Mouse (Mus musculus) thymus, postnatal 10 days (tissue): ENCODE measurements at regions not wholly inside any gene's neighbourhood (a gene's known extent, or its start where the extent isn't known, plus 50 kb on each side); places are given as distances from the start of the nearest gene placed in this dataset.

Source experiments
- DNase-seq, 2 experiments: peaks; one replicate each; pipeline ENCODE4 v3.0.0; 2021; ENCODE audit warnings: low spot score in 2 of 2

GRCm38 (mm10) chr6:22444220-22444619, 88.2 kb upstream of the Fam3c start:
- no peak for DNase-seq

- no peak for DNase-seq
These were observed 87.5 kb upstream of the Fam3c start for GRCm38 (mm10) chr6:22443573-22443972.

- no peak for DNase-seq
These were observed 87.1 kb upstream of the Fam3c start for GRCm38 (mm10) chr6:22443170-22443569.

- DNase-seq = no peak
These were observed 86.5 kb upstream of the Fam3c start for GRCm38 (mm10) chr6:22442591-22442990.

GRCm38 (mm10) chr6:22439871-22440270, 83.8 kb upstream of the Fam3c start:
- DNase-seq = no peak

GRCm38 (mm10) chr6:22429026-22429425, 73.0 kb upstream of the Fam3c start:
- no peak for DNase-seq

- peak; percentile 31 to 54 for DNase-seq
These were observed 68.2 kb upstream of the Fam3c start for GRCm38 (mm10) chr6:22424161-22424807.

GRCm38 (mm10) chr6:22423070-22423980, 67.3 kb upstream of the Fam3c start:
- peak in 1 of 2 experiments; percentile 18 for DNase-seq

GRCm38 (mm10) chr6:22421551-22421950, 65.5 kb upstream of the Fam3c start:
- DNase-seq = no peak

GRCm38 (mm10) chr6:22418279-22418678, 62.2 kb upstream of the Fam3c start:
- DNase-seq = no peak

GRCm38 (mm10) chr6:22417189-22417588, 61.1 kb upstream of the Fam3c start:
- no peak for DNase-seq

- no peak for DNase-seq
These were observed 55.8 kb upstream of the Fam3c start for GRCm38 (mm10) chr6:22411796-22412195.

GRCm38 (mm10) chr6:22408808-22409589, 53.0 kb upstream of the Fam3c start:
- no peak for DNase-seq
